Mouse (Mus musculus) gastrocnemius, adult 2 months (tissue): Measurements from ENCODE around the gene Fzd7. TPM values are rescaled to one million over a fixed set of nuclear protein-coding genes. Genes with fewer than 3 reads are reported as not detected.

Experiments
- DNase-seq: peaks from one replicate; pipeline ENCODE4 v3.0.0; 2022
- H3K27ac ChIP-seq: fragments of 200-600 bp; 2 replicates; pipeline ENCODE4 v1.8.1; 2022; ENCODE audit warnings: mild to moderate bottlenecking
- H3K4me3 ChIP-seq: fragments of 200-600 bp; 2 replicates; pipeline ENCODE4 v1.8.1; 2022; ENCODE audit warnings: mild to moderate bottlenecking, moderate library complexity
- CTCF ChIP-seq: fragments of 200-600 bp; IDR thresholded peaks from 2 replicates; pipeline ENCODE4 v1.8.1; 2022; ENCODE audit warnings: antibody characterized with exemption, mild to moderate bottlenecking, moderate library complexity
- intact Hi-C: fragments of 180-260 bp; cut with DNase I; formaldehyde crosslinking; loops from one replicate; pipeline ENCODE4 v1.15.1; 2025
- total RNA-seq, 2 experiments: library from RNA; stranded (reverse); gene quantifications; 2 replicates each; pipeline ENCODE4 v1.2.3; 2021

Gene Fzd7
- total RNA-seq, 2 experiments from 2014 or later, result 21.6 to 42.4 TPM

DNA sequence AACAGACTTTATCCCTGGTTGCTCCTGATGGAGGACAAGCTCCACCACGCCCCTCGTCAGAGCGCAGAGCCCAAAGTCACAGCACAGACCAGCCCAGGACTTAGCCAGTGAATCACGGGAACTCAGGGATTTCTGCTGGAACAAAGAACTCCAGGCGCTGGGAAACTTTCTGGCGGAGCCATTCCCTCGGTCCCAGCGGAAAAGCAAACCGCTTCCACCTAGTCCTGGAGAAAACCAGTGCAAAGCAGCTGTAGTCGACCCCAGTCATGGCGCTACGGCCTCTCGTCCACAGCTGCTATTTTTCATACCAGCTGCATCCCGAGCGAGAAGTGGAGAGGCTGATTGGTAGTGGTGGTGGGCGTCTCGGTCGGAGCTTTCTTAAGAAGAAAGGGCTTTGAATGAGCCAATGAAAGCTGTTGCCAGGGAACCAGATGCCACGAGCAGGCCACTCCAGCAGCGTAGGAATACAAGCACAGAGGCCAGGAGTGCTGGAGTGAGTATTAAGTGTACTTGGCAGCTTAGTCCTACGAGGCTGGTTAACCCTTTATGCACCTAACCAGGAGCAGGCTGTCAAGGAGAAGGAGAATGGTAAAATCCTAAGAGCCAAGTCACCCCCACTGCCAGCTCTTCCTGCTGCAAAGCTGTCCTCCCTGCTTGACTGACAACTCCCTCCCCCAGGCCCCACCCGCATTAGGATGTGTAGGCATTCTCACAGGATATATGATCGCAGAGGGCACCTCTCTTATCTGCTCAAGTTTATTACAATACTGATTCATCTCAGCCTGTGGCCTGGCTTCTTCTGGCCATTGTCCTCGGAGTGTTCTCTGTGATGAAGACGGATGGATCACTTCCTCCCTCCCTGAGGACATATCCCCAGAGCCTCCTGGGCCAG is 34.0 kb downstream of the Fzd7 start, which contains the start of gene Gm973:
Gene Gm973, plus strand, starts transcription at position 239 of the 892 bp plus-strand sequence.
- intact Hi-C loops, result loop anchor here (5.0 kb wide), 1 partner anchor 66 kb away; no protein-coding TSS in a partner anchor
- TF ChIP-seq CTCF, result no peak

DNA sequence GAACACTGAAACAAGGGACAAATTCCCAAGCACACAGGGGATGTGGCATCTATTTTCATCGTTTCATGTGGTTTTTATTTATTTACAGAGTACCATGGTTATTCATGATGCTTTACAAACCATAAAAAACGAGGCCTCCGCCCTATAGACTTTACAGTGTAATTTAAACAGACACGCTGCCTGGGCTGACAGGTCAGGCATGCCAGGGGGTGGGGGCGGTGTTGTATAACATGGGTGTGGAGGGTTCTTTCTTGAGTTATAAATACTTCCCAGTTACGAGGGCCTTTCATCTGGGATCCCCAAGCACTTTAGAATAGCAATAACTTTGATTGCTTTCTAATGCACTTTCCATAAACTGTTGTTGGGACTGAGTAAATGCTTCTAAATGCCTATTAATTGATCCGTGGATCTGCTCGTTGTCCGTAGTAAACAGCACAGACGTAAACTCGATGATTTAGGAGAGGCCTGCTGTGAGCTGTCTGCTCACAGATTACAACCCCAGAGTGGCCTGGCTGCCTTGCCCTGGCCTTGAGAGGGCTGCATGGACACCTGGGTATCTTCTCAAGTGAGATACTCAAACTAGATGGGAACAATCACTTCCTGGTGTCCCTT is 38.1 kb downstream of the Fzd7 start:
- H3K4me3 ChIP-seq, result no peak overlapping the region
- H3K27ac ChIP-seq, result peak overlapping the region; percentile 75
- intact Hi-C loops, result no loop called here
- DNase-seq, result peak; percentile 54
- no peak for TF ChIP-seq CTCF

More for the DNA sequence above, 34.0 kb downstream of the Fzd7 start, which contains the start of gene Gm973:
- Histone ChIP-seq H3K27ac (peak within 1 kb of the TSS; percentile 85), H3K4me3 (peak within 1 kb of the TSS; percentile 70)
- peak; percentile 69 for DNase-seq

DNA sequence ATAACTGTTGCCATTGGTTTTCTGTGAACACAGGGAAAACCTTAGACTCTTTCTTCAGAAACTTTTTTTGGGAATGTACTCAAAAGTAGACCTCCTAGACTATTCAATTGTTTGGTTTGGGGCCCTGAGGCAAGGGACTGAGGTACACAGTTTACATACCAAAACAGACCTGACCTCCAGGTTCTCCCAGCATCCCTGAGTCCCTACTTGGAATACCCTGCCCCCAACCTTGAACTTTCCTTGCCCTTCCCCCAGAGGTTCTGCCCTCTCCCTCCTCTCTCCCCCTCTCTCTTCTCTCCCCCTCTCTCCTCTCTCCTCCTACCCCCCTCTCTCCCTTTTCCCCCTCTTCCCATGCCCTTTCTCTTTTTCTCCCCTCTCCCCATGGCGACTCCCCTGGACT is 40.2 kb downstream of the Fzd7 start:
- intact Hi-C loops, result no loop called here

DNA sequence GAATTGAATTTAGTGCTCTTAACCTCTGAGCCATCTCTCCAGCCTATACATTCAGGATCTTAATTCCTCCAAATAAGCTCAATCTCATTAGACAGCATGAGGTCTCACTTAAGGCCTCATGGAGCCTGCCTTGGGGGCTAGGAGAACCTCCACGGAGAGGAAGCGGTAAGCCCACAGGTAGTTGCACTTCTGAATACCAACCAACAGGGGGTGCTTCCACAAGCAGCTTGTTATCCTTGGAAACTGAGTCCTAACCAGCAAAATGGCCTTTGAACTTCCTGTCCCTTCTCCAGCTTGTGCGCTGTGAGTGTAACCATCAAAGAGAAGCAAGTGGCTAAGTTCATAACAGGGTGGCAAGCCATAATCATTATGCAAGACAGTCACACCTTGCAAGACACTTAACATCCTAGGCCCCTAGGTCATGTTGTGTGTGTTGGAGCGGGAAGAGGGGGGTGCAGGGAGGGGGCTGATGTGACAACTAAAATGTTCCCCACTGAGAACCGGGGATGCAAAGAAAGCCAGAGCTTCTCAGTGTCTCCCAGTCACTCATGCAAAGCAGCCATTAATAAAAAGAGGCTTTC is 41.2 kb downstream of the Fzd7 start:
- no peak overlapping the region for H3K27ac ChIP-seq
- intact Hi-C loops, result no loop called here
- no peak overlapping the region for H3K4me3 ChIP-seq
- DNase-seq, result no peak
- no peak; the same call in 1 of the 2 replicates for TF ChIP-seq CTCF

More for the DNA sequence above, 40.2 kb downstream of the Fzd7 start:
- DNase-seq, result no peak
- Histone ChIP-seq H3K4me3 (no peak overlapping the region), H3K27ac (no peak overlapping the region)
- TF ChIP-seq CTCF, result no peak

DNA sequence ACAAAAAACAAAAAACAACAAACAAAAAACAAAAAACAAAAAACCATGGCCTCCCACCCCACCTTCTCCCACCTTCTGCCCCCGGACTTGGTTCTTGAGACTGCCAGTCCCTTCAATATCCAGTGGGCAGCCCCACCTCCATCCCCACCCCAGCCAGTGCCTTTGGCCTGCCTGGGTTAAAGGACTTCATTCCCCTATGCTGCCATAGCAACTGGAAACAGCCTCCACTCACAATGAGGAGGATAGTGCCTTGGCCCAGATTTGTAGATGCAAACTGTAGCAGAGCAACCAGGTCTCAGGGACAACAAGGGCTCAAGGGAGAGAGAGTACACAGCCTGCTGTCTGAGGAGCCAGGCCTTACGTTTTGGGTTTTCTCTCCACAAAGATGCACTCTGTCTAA is 41.8 kb downstream of the Fzd7 start:
- Histone ChIP-seq H3K27ac (peak overlapping the region; percentile 38; the same call in 1 of the 2 replicates), H3K4me3 (no peak overlapping the region)
- intact Hi-C loops, result no loop called here
- no peak for DNase-seq
- no peak for TF ChIP-seq CTCF

DNA sequence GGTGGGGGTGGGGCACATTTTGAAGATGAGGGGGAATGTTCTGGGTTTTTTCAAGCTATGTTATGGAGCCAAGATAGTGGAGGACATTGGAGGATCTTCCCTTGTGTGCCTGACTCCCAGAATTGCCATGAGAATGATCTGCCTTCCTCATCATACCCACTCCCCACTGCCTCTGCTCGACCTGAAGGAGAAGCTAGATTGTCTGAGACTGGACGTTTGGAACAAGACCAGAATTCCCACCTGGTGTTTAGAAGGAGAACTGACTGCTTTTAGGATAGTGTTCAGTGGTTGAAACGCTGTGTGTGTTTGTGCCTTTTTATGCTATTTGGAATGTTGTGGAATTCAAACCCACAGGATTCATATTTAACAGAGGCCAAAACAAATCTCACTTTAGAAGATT is 42.5 kb downstream of the Fzd7 start:
- no peak for TF ChIP-seq CTCF

DNA sequence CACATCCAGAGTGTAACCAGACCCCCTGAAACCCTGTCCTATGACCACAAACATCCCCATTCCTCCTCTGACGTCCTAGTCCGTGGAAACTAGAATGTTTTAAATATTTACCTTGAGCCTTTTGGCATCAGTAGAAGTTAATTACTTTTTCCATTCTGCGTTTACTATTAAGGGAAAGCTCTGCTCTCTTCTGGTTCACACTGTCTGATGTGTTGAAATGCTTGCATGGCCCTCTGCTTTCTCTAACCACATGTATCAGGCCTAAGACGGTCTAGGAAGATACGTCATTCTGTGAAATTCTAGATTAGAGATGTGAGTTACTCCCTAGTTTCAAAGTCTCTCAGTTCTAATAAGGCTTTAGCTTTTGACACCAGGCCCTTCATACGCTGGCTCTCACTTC is 45.0 kb downstream of the Fzd7 start:
- no peak overlapping the region for H3K27ac ChIP-seq
- no peak overlapping the region for H3K4me3 ChIP-seq
- intact Hi-C loops, result no loop called here
- DNase-seq, result no peak
- no peak for TF ChIP-seq CTCF

More for the DNA sequence above, 42.5 kb downstream of the Fzd7 start:
- intact Hi-C loops, result no loop called here
- no peak for DNase-seq
- Histone ChIP-seq H3K4me3 (no peak overlapping the region), H3K27ac (peak overlapping the region; percentile 38; the same call in 1 of the 2 replicates)

DNA sequence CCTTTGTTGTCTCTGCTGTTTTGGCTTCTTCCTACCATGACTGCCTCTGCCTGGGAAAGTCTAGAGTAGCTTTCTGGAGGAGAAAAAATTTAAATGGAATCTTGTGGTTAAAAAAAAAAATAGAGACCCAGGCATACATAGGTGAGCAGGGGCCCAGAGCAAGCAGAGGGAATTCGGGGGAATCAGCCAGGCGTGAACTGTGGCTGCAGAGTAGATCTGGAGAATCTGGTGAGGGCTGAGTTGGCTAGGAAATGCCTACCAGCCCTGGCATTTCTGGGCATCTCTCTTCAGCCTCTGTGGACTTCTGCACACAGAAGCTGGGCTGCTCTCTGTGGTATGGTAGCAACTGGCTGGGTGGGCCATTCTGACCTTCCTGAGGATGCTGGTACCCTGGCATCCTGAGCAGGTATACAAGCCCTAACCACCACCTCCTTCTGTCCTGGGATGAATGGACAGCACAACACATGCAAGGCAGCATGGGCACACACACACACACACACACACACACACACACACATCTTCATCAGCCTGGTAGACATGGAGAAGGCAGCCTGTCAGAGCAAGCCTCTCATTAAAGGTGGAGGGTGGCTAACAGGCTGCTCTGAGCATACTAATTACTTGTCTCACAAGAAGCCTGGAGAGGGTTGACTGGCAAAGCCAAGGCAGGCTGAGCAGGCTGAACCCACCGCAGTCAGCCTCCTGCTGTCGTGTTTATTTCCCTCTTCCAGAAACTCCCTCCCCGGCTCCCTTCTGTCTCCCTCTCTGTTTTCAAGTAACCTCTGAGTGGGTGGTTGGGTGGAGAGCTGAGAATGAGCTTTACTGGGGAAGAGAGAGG is 53.0 kb downstream of the Fzd7 start:
- DNase-seq, result no peak
- Histone ChIP-seq H3K4me3 (no peak overlapping the region), H3K27ac (no peak overlapping the region)
- intact Hi-C loops, result no loop called here
- TF ChIP-seq CTCF, result no peak

Other genes starting within 250 kb of the Fzd7 start
- 10 to 100 TPM; 17.3 to 17.8 TPM for gene Als2, start 245.2 kb upstream of the Fzd7 start, total RNA-seq
- gene Cdk15, start 225.5 kb upstream of the Fzd7 start, total RNA-seq, result under 1 TPM in 1 of 2 experiments, not detected in 1; 0.14 TPM
- 1 to 10 TPM in 1 of 2 experiments, under 1 TPM in 1; 0.75 to 1.7 TPM for gene Gm973, start 33.8 kb downstream of the Fzd7 start, total RNA-seq
- gene Sumo1, start 188.4 kb downstream of the Fzd7 start, total RNA-seq, result 10 to 100 TPM; 50.3 to 69.0 TPM
- 10 to 100 TPM; 25.8 to 28.6 TPM for gene Nop58, start 202.5 kb downstream of the Fzd7 start, total RNA-seq